Mouse (Mus musculus): ENCODE data around the gene Gm28043. TPM values are rescaled to one million over a fixed set of nuclear protein-coding genes. Genes with fewer than 3 reads are reported as not detected.

Gene Gm28043
- polyA plus RNA-seq, 1 experiment from 2014 or later = 0.98 TPM

GRCm38 (mm10) chr17:29627285-29627684 is 12.6 kb downstream of the Gm28043 start:
- Histone ChIP-seq H3K9ac (no peak overlapping the region), H3K4me2 (no peak overlapping the region), H3K27me3 (no peaks in the 10 kb centered on the region), H3K4me3 (replicated peaks) (no peak overlapping the region), H3K4me1 (replicated peaks) (peaks cover 36% of the 10 kb centered on the region), H3K36me3 (peaks cover 99% of the 10 kb centered on the region), H3K9me3 (replicated peaks) (no peaks in the 10 kb centered on the region), H3K27ac (no peak overlapping the region)
- no peak for ATAC-seq (ENCODE audit: low read depth)
- DNase-seq = no peak
- WGBS (ENCODE audit: insufficient replicate concordance) = 90% methylated on average over 9 of the region's 9 CpGs

- peaks cover 36% of the 10 kb centered on the region for H3K4me1 ChIP-seq (replicated peaks)
- peak overlapping the region; percentile 82 for H3K27ac ChIP-seq
- no peak overlapping the region for H3K4me3 ChIP-seq (replicated peaks)
- no peak for ATAC-seq (ENCODE audit: low read depth)
- no peaks in the 10 kb centered on the region for H3K9me3 ChIP-seq (replicated peaks)
- WGBS (ENCODE audit: insufficient replicate concordance) = 91% methylated on average over 5 of the region's 5 CpGs
- H3K9ac ChIP-seq = peak overlapping the region; percentile 41
- DNase-seq = no peak
- peaks cover 98% of the 10 kb centered on the region for H3K36me3 ChIP-seq
- no peaks in the 10 kb centered on the region for H3K27me3 ChIP-seq
- peak overlapping the region; percentile 49; the same call in 1 of the 2 replicates for H3K4me2 ChIP-seq
These were observed 14.3 kb downstream of the Gm28043 start for GRCm38 (mm10) chr17:29628946-29629345.

GRCm38 (mm10) chr17:29629620-29630019 is 14.9 kb downstream of the Gm28043 start:
- peak; percentile 39 for DNase-seq
- peak; percentile 93 for ATAC-seq (ENCODE audit: low read depth)
- Histone ChIP-seq H3K4me1 (replicated peaks) (peaks cover 36% of the 10 kb centered on the region), H3K9me3 (replicated peaks) (no peaks in the 10 kb centered on the region), H3K36me3 (peaks cover 98% of the 10 kb centered on the region), H3K27ac (peak overlapping the region; percentile 82), H3K4me3 (replicated peaks) (0 out of 2 replicates have a peak overlapping the region, but pooled peaks have one; percentile 6), H3K9ac (peak overlapping the region; percentile 41), H3K4me2 (peak overlapping the region; percentile 49), H3K27me3 (no peaks in the 10 kb centered on the region)
- WGBS (ENCODE audit: insufficient replicate concordance) = 16% methylated on average over 5 of the region's 5 CpGs

GRCm38 (mm10) chr17:29632312-29632711 is 17.6 kb downstream of the Gm28043 start:
- H3K27ac ChIP-seq = no peak overlapping the region
- H3K36me3 ChIP-seq = peaks cover 98% of the 10 kb centered on the region
- H3K4me2 ChIP-seq = no peak overlapping the region
- H3K27me3 ChIP-seq = no peaks in the 10 kb centered on the region
- WGBS (ENCODE audit: insufficient replicate concordance) = 91% methylated on average over 11 of the region's 11 CpGs
- ATAC-seq (ENCODE audit: low read depth) = no peak
- peaks cover 48% of the 10 kb centered on the region for H3K4me1 ChIP-seq (replicated peaks)
- no peak overlapping the region for H3K4me3 ChIP-seq (replicated peaks)
- no peak for DNase-seq
- H3K9ac ChIP-seq = no peak overlapping the region
- no peaks in the 10 kb centered on the region for H3K9me3 ChIP-seq (replicated peaks)

GRCm38 (mm10) chr17:29635492-29635891 is 20.8 kb downstream of the Gm28043 start:
- Histone ChIP-seq H3K9me3 (replicated peaks) (no peaks in the 10 kb centered on the region), H3K4me2 (no peak overlapping the region), H3K4me3 (replicated peaks) (no peak overlapping the region), H3K9ac (no peak overlapping the region), H3K27me3 (no peaks in the 10 kb centered on the region), H3K27ac (no peak overlapping the region), H3K4me1 (replicated peaks) (peaks cover 40% of the 10 kb centered on the region), H3K36me3 (peaks cover 96% of the 10 kb centered on the region)
- DNase-seq (no peak), ATAC-seq (ENCODE audit: low read depth) (no peak)
- 85% methylated on average over 8 of the region's 8 CpGs for WGBS (ENCODE audit: insufficient replicate concordance)

- Histone ChIP-seq H3K36me3 (peaks cover 96% of the 10 kb centered on the region), H3K9me3 (replicated peaks) (no peaks in the 10 kb centered on the region), H3K4me2 (no peak overlapping the region), H3K27ac (peak overlapping the region; percentile 36; the same call in 1 of the 2 replicates), H3K9ac (0 out of 2 replicates have a peak overlapping the region, but pooled peaks have one; percentile 0), H3K4me1 (replicated peaks) (peaks cover 37% of the 10 kb centered on the region), H3K4me3 (replicated peaks) (no peak overlapping the region), H3K27me3 (no peaks in the 10 kb centered on the region)
- WGBS (ENCODE audit: insufficient replicate concordance) = 55% methylated on average over 5 of the region's 5 CpGs
- no peak for ATAC-seq (ENCODE audit: low read depth)
- DNase-seq = peak; percentile 38
These were observed 21.4 kb downstream of the Gm28043 start for GRCm38 (mm10) chr17:29636118-29636517.

- Histone ChIP-seq H3K4me1 (replicated peaks) (peaks cover 37% of the 10 kb centered on the region), H3K4me3 (replicated peaks) (no peak overlapping the region), H3K9ac (peak overlapping the region; percentile 44; the same call in 1 of the 2 replicates), H3K36me3 (peaks cover 97% of the 10 kb centered on the region), H3K27ac (peak overlapping the region; percentile 81), H3K27me3 (no peaks in the 10 kb centered on the region), H3K4me2 (peak overlapping the region; percentile 35), H3K9me3 (replicated peaks) (no peaks in the 10 kb centered on the region)
- peak; percentile 67 for ATAC-seq (ENCODE audit: low read depth)
- DNase-seq = peak; percentile 41
- 67% methylated on average over 4 of the region's 4 CpGs for WGBS (ENCODE audit: insufficient replicate concordance)
These were observed 22.7 kb downstream of the Gm28043 start for GRCm38 (mm10) chr17:29637377-29637776.

GRCm38 (mm10) chr17:29637895-29638294 is 23.2 kb downstream of the Gm28043 start:
- peaks cover 98% of the 10 kb centered on the region for H3K36me3 ChIP-seq
- peak overlapping the region; percentile 64 for H3K27ac ChIP-seq

GRCm38 (mm10) chr17:29640971-29641370 is 26.3 kb downstream of the Gm28043 start:
- DNase-seq (no peak), ATAC-seq (ENCODE audit: low read depth) (no peak)
- Histone ChIP-seq H3K4me1 (replicated peaks) (peaks cover 35% of the 10 kb centered on the region), H3K4me2 (no peak overlapping the region), H3K9ac (no peak overlapping the region), H3K36me3 (peaks cover 72% of the 10 kb centered on the region), H3K27me3 (no peaks in the 10 kb centered on the region), H3K9me3 (replicated peaks) (no peaks in the 10 kb centered on the region), H3K4me3 (replicated peaks) (no peak overlapping the region), H3K27ac (no peak overlapping the region)
- 84% methylated on average over 11 of the region's 11 CpGs for whole genome bisulfite sequencing (ENCODE audit: insufficient replicate concordance)

More at GRCm38 (mm10) chr17:29637895-29638294, 23.2 kb downstream of the Gm28043 start:
- Histone ChIP-seq H3K4me3 (replicated peaks) (peak overlapping the region; percentile 14), H3K4me2 (peak overlapping the region; percentile 47), H3K9ac (peak overlapping the region; percentile 44; the same call in 1 of the 2 replicates), H3K9me3 (replicated peaks) (no peaks in the 10 kb centered on the region), H3K4me1 (replicated peaks) (peaks cover 37% of the 10 kb centered on the region), H3K27me3 (no peaks in the 10 kb centered on the region)
- DNase-seq (peak; percentile 66), ATAC-seq (ENCODE audit: low read depth) (peak; percentile 86)
- 19% methylated on average over 8 of the region's 8 CpGs for WGBS (ENCODE audit: insufficient replicate concordance)

- Histone ChIP-seq H3K27me3 (no peaks in the 10 kb centered on the region), H3K9ac (no peak overlapping the region), H3K4me2 (no peak overlapping the region), H3K4me1 (replicated peaks) (peaks cover 23% of the 10 kb centered on the region), H3K9me3 (replicated peaks) (no peaks in the 10 kb centered on the region), H3K36me3 (peaks cover 67% of the 10 kb centered on the region), H3K4me3 (replicated peaks) (no peak overlapping the region), H3K27ac (no peak overlapping the region)
- WGBS (ENCODE audit: insufficient replicate concordance) = 79% methylated on average over 3 of the region's 3 CpGs
- no peak for ATAC-seq (ENCODE audit: low read depth)
- DNase-seq = no peak
These were observed 27.5 kb downstream of the Gm28043 start for GRCm38 (mm10) chr17:29642219-29642618.

GRCm38 (mm10) chr17:29658249-29658648 is 43.6 kb downstream of the Gm28043 start:
- DNase-seq (peak; percentile 61), ATAC-seq (ENCODE audit: low read depth) (peak; percentile 86)
- peak overlapping the region; percentile 98 for H3K9ac ChIP-seq
- H3K27ac ChIP-seq = peak overlapping the region; percentile 99
- H3K4me3 ChIP-seq (replicated peaks) = peak overlapping the region; percentile 67
- peak overlapping the region; percentile 73 for H3K4me2 ChIP-seq
- 33% methylated on average over 2 of the region's 2 CpGs for WGBS (ENCODE audit: insufficient replicate concordance)
- H3K4me1 ChIP-seq (replicated peaks) = peaks cover 44% of the 10 kb centered on the region
- peaks cover 24% of the 10 kb centered on the region for H3K36me3 ChIP-seq
- H3K9me3 ChIP-seq (replicated peaks) = no peaks in the 10 kb centered on the region
- no peaks in the 10 kb centered on the region for H3K27me3 ChIP-seq
